24 mouse cellular contexts compared by ENCODE assay signal in the genomic region with DNA sequence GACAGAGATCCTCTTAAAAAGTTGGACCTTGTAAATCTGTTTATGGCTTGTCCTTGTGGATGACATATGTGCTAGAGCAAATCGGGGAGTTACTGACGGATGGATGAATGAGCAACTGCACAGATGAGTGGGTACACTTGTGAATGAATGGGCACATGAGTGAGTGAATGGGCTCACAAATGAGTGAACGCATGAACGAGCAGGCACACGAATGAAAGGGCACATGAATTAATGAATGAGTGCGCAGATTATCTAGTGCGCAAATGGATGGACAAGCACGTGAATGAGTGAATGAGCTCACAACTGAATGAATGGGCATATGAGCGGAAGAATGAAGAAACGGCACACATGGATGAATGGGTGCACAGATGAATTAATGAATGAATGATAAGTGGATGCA.
DNase-seq lines count a peak whose midpoint lies in the region; ATAC-seq lines count a peak whose summit lies in the region.
"Had no signal": no experiment of that assay in that cellular context is flagged by ENCODE, and none has a peak within 500 bp of the region (broad histone marks: within the 10 kb centered on the region; RNA-seq: fewer than 3 reads in every experiment).

No protein-coding gene starts in this region.

- peak; percentile 32 for ATAC-seq in forebrain, embryonic 14.5 days
- no peak for ATAC-seq in forebrain, embryonic 11.5 days (replicated peaks; ENCODE audit: low FRiP score)
- no peak for ATAC-seq in heart, embryonic 15.5 days (replicated peaks; ENCODE audit: insufficient number of reproducible peaks, insufficient read depth, low FRiP score, low read depth)
- no peak for ATAC-seq in kidney, embryonic 16.5 days (ENCODE audit: low FRiP score, low TSS enrichment)
- ATAC-seq: liver, embryonic 12.5 days; midbrain, embryonic 13.5 days had no signal

- H3K36me3 ChIP-seq in forebrain, embryonic 14.5 days (ENCODE audit: control insufficient read depth, insufficient read depth, low read length): no peaks in the 10 kb centered on the region
- H3K36me3 ChIP-seq in forebrain, embryonic 11.5 days (ENCODE audit: control insufficient read depth, insufficient read depth, low read length): no peaks in the 10 kb centered on the region
- no peaks in the 10 kb centered on the region for H3K36me3 ChIP-seq in heart, embryonic 15.5 days
- H3K36me3 ChIP-seq in kidney, embryonic 16.5 days (ENCODE audit: insufficient read depth, low read length): no peaks in the 10 kb centered on the region
- H3K36me3 ChIP-seq: embryonic facial prominence, embryonic 13.5 days; G1E; liver, embryonic 12.5 days; midbrain, embryonic 13.5 days had no signal

- 46% methylated on average over 10 of the region's 10 CpGs for WGBS in forebrain, embryonic 14.5 days
- 72% methylated on average over 10 of the region's 10 CpGs for WGBS in forebrain, embryonic 11.5 days
- 91% methylated on average over 10 of the region's 10 CpGs for WGBS in heart, embryonic 15.5 days
- WGBS in kidney, embryonic 16.5 days: 77% methylated on average over 10 of the region's 10 CpGs

- no peak overlapping the region for H3K9ac ChIP-seq in forebrain, embryonic 14.5 days (ENCODE audit: low read length)
- no peak overlapping the region for H3K9ac ChIP-seq in forebrain, embryonic 11.5 days (ENCODE audit: low read length)
- H3K9ac ChIP-seq in heart, embryonic 15.5 days: no peak overlapping the region
- H3K9ac ChIP-seq in kidney, embryonic 16.5 days (replicated peaks; ENCODE audit: low read length): no peak overlapping the region
- H3K9ac ChIP-seq: embryonic facial prominence, embryonic 13.5 days; hindbrain, embryonic 14.5 days; liver, embryonic 12.5 days; midbrain, embryonic 13.5 days had no signal

- H3K4me3 ChIP-seq in forebrain, embryonic 14.5 days (ENCODE audit: low read depth, low read length): no peak overlapping the region
- no peak overlapping the region for H3K4me3 ChIP-seq in forebrain, embryonic 11.5 days (ENCODE audit: low read depth, low read length)
- no peak overlapping the region for H3K4me3 ChIP-seq in heart, embryonic 15.5 days
- H3K4me3 ChIP-seq in kidney, embryonic 16.5 days (ENCODE audit: low read length): no peak overlapping the region
- H3K4me3 ChIP-seq: embryonic facial prominence, embryonic 13.5 days; forebrain, embryonic 10.5 days; layer of hippocampus, adult 2 months; left cerebral cortex, adult 2 months; liver, embryonic 12.5 days; megakaryocyte, embryonic 14.5 days; midbrain, embryonic 13.5 days had no signal

- no peaks in the 10 kb centered on the region for H3K9me3 ChIP-seq in forebrain, embryonic 14.5 days (replicated peaks; ENCODE audit: control insufficient read depth, low read length)
- H3K9me3 ChIP-seq in forebrain, embryonic 11.5 days (ENCODE audit: control insufficient read depth, low read length): no peaks in the 10 kb centered on the region
- no peaks in the 10 kb centered on the region for H3K9me3 ChIP-seq in heart, embryonic 15.5 days (replicated peaks)
- no peaks in the 10 kb centered on the region for H3K9me3 ChIP-seq in kidney, embryonic 16.5 days (ENCODE audit: low read length)
- H3K9me3 ChIP-seq: embryonic facial prominence, embryonic 13.5 days; forebrain, embryonic 10.5 days; G1E; liver, embryonic 12.5 days; megakaryocyte, embryonic 14.5 days; midbrain, embryonic 13.5 days had no signal

- no peak overlapping the region for H3K27ac ChIP-seq in forebrain, embryonic 14.5 days (ENCODE audit: low read depth, low read length)
- no peak overlapping the region for H3K27ac ChIP-seq in forebrain, embryonic 11.5 days (ENCODE audit: low read depth, low read length)
- H3K27ac ChIP-seq in heart, embryonic 15.5 days: peak overlapping the region; percentile 65; the same call in 1 of the 2 replicates
- 0 out of 2 replicates have a peak overlapping the region, but pooled peaks have one; percentile 17 for H3K27ac ChIP-seq in kidney, embryonic 16.5 days (ENCODE audit: low read length)
- H3K27ac ChIP-seq: embryonic facial prominence, embryonic 13.5 days; hindbrain, embryonic 14.5 days; layer of hippocampus, adult 2 months; left cerebral cortex, adult 2 months; liver, embryonic 12.5 days; midbrain, embryonic 13.5 days had no signal

- intact Hi-C loops in heart, postnatal 10 days (cut with DNase I): loop anchor here (2.0 to 5.0 kb wide), 2 partner anchors 63 to 113 kb away; no protein-coding TSS in a partner anchor

- no peak overlapping the region for H3K4me2 ChIP-seq in forebrain, embryonic 14.5 days (ENCODE audit: low read length)
- H3K4me2 ChIP-seq in forebrain, embryonic 11.5 days (ENCODE audit: low read depth, low read length, severe bottlenecking): no peak overlapping the region
- no peak overlapping the region for H3K4me2 ChIP-seq in heart, embryonic 15.5 days
- no peak overlapping the region for H3K4me2 ChIP-seq in kidney, embryonic 16.5 days (replicated peaks; ENCODE audit: low read depth, low read length)
- H3K4me2 ChIP-seq: embryonic facial prominence, embryonic 13.5 days; hindbrain, embryonic 14.5 days; liver, embryonic 12.5 days; midbrain, embryonic 13.5 days had no signal

- H3K4me1 ChIP-seq in forebrain, embryonic 14.5 days (ENCODE audit: control insufficient read depth, insufficient read depth, low read length): peaks cover 25% of the 10 kb centered on the region
- H3K4me1 ChIP-seq in forebrain, embryonic 11.5 days (replicated peaks; ENCODE audit: control insufficient read depth, insufficient read depth, low read length): peaks cover 18% of the 10 kb centered on the region; the same call in 1 of the 2 replicates
- H3K4me1 ChIP-seq in heart, embryonic 15.5 days (replicated peaks): peaks cover 63% of the 10 kb centered on the region
- peaks cover 70% of the 10 kb centered on the region for H3K4me1 ChIP-seq in kidney, embryonic 16.5 days (ENCODE audit: insufficient read depth, low read length)
- H3K4me1 ChIP-seq: liver, embryonic 12.5 days had no signal

- H3K27me3 ChIP-seq in forebrain, embryonic 14.5 days (replicated peaks; ENCODE audit: control insufficient read depth, insufficient read depth, low read length): no peaks in the 10 kb centered on the region
- no peaks in the 10 kb centered on the region for H3K27me3 ChIP-seq in forebrain, embryonic 11.5 days (ENCODE audit: control insufficient read depth, insufficient read depth, low read length)
- H3K27me3 ChIP-seq in heart, embryonic 15.5 days: no peaks in the 10 kb centered on the region
- no peaks in the 10 kb centered on the region for H3K27me3 ChIP-seq in kidney, embryonic 16.5 days (ENCODE audit: insufficient read depth, low read length)
- H3K27me3 ChIP-seq: embryonic facial prominence, embryonic 13.5 days; liver, embryonic 12.5 days; midbrain, embryonic 13.5 days had no signal

- DNase-seq in forebrain, embryonic 14.5 days (ENCODE audit: low spot score): peak; percentile 59
- no peak for DNase-seq in forebrain, embryonic 11.5 days (ENCODE audit: low spot score)
- no peak for DNase-seq in heart, postnatal 10 days
- no peak for DNase-seq in kidney, adult 9 months
- peak; percentile 31 for DNase-seq in retina, embryonic 14.5 days (ENCODE audit: low spot score)
- no peak for DNase-seq in embryo, embryonic 11 days
- DNase-seq: adrenal gland, adult 8-10 months; cerebellum, adult 11 months; cerebellum, adult 9-10 months; cerebellum, postnatal 36 days; kidney, adult 8-10 months; right cerebral cortex, postnatal 25 days; thymus, postnatal 14 days had no signal

Comparison
In these comparisons a context has a peak if more than half of its experiments do, and no peak if none do; other contexts are left out.
1. DNase-seq: peak in forebrain, embryonic 14.5 days (single experiment) and retina, embryonic 14.5 days (single experiment); none in forebrain, embryonic 11.5 days (single experiment), heart, postnatal 10 days (0 of 2), kidney, adult 9 months (single experiment) and embryo, embryonic 11 days (single experiment).
2. H3K27ac ChIP-seq: peak in heart, embryonic 15.5 days (single experiment) and kidney, embryonic 16.5 days (single experiment); none in forebrain, embryonic 14.5 days (single experiment) and forebrain, embryonic 11.5 days (single experiment).